Mouse (Mus musculus): Measurements from ENCODE around the gene Sla2.

DNA sequence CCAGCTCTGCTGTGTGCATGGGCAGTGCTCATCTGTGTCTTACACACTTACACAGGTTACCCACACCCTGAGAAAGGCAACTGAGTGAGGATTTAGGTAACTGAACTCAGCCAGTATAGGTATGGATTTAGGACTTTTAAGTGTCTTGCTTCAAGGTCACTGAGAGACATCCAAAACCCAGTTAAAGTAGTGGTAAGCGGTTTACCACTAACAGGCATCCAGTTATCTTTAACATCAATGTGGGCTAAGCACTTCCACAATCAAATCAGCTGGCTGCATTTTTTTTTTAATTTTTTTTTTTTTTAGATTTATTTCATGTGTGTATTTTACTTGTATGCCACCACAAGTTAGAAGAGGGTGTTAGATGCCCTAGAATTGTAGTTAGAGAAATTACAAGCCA lies 30.7 kb downstream of the Sla2 start:
- TF ChIP-seq GATA1 (IDR thresholded peaks at IDR 0.05; ENCODE audit: borderline replicate concordance, low read length) (no peak), CTCF (IDR thresholded peaks at IDR 0.05; ENCODE audit: low read depth, low read length) (no peak), POLR2AphosphoS5 (IDR thresholded peaks at IDR 0.05; ENCODE audit: insufficient replicate concordance, low read depth, low read length) (no peak), TAL1 (conservative IDR thresholded peaks at IDR 0.05; ENCODE audit: low read depth, low read length) (no peak), GATA2 (IDR thresholded peaks at IDR 0.05; ENCODE audit: borderline replicate concordance, low read depth, low read length) (no peak)
